Mouse (Mus musculus): ENCODE results near the gene Gpx4.
"Not testable (repeated sequence)": the region's sequence is repeated elsewhere in the genome, so short reads cannot be mapped to it uniquely, and the experiment has no call there.

The Gpx4 gene

GRCm38 (mm10) chr10:80024229-80025043, 22.5 kb upstream of the Gpx4 start:
- DNase-seq, result no peak

- DNase-seq, result no peak
Observed at GRCm38 (mm10) chr10:80025044-80025347, 22.0 kb upstream of the Gpx4 start.

- no peak for DNase-seq
Observed at GRCm38 (mm10) chr10:80025463-80025862, 21.5 kb upstream of the Gpx4 start.

- peak; percentile 61 to 63 for DNase-seq
Observed at GRCm38 (mm10) chr10:80025889-80026288, 21.1 kb upstream of the Gpx4 start.

- DNase-seq, result peak in 1 of 2 experiments; percentile 48
Observed at GRCm38 (mm10) chr10:80027681-80028520, 19.1 kb upstream of the Gpx4 start.

- no peak for DNase-seq
Observed at GRCm38 (mm10) chr10:80028521-80028846, 18.5 kb upstream of the Gpx4 start.

- no peak for DNase-seq
Observed at GRCm38 (mm10) chr10:80030191-80030590, 16.8 kb upstream of the Gpx4 start.

GRCm38 (mm10) chr10:80030736-80031135, 16.2 kb upstream of the Gpx4 start:
- DNase-seq, result no peak

- peak; percentile 57 to 73 for DNase-seq
Observed at GRCm38 (mm10) chr10:80032799-80033480, 14.0 kb upstream of the Gpx4 start.

- DNase-seq, result peak; percentile 53 to 67
Observed at GRCm38 (mm10) chr10:80033511-80034391, 13.2 kb upstream of the Gpx4 start.

GRCm38 (mm10) chr10:80035148-80035547, 11.8 kb upstream of the Gpx4 start:
- DNase-seq, result no peak

GRCm38 (mm10) chr10:80035686-80036085, 11.3 kb upstream of the Gpx4 start:
- no peak for DNase-seq

- no peak for DNase-seq
Observed at GRCm38 (mm10) chr10:80036832-80037231, 10.1 kb upstream of the Gpx4 start.

- peak; percentile 95 to 98 for DNase-seq
Observed at GRCm38 (mm10) chr10:80039559-80039979, 7.4 kb upstream of the Gpx4 start, which contains the start of gene Polr2e. Gene Polr2e, minus strand, starts transcription at chr10:80039795.

GRCm38 (mm10) chr10:80041409-80042060, 5.4 kb upstream of the Gpx4 start:
- not testable (repeated sequence) for DNase-seq

GRCm38 (mm10) chr10:80044087-80044486, 2.9 kb upstream of the Gpx4 start:
- no peak for DNase-seq

GRCm38 (mm10) chr10:80045364-80045763, 1.6 kb upstream of the Gpx4 start:
- DNase-seq, result not testable (repeated sequence)

- no peak for DNase-seq
Observed at GRCm38 (mm10) chr10:80045766-80046165, 1.2 kb upstream of the Gpx4 start.

GRCm38 (mm10) chr10:80048396-80048795, 1.4 kb downstream of the Gpx4 start:
- DNase-seq, result no peak

- DNase-seq, result no peak
Observed at GRCm38 (mm10) chr10:80048834-80049233, 1.9 kb downstream of the Gpx4 start.

GRCm38 (mm10) chr10:80050244-80050643, 3.3 kb downstream of the Gpx4 start:
- no peak for DNase-seq

Measured in kidney, postnatal 4 days (tissue).